ENCODE assay signal across 9 mouse cellular contexts in genomic region chr9:99662406-99662805, GRCm38 (mm10). TPM values are rescaled to one million over a fixed set of nuclear protein-coding genes. Genes with fewer than 3 reads are reported as not detected.
DNase-seq lines count a peak whose midpoint lies in the region; ATAC-seq and TF ChIP-seq lines count a peak whose summit lies in the region.
"Had no signal": no experiment of that assay in that cellular context is flagged by ENCODE, and none has a peak within 500 bp of the region (broad histone marks: within the 10 kb centered on the region; RNA-seq: fewer than 3 reads in every experiment).

No protein-coding gene starts in this region.

- H3K4me2 ChIP-seq in forebrain, embryonic 15.5 days (replicated peaks), result no peak overlapping the region
- H3K4me2 ChIP-seq in hindbrain, embryonic 11.5 days (replicated peaks; ENCODE audit: low read depth, low read length), result no peak overlapping the region

- ATAC-seq in cerebellum, adult (ENCODE audit: insufficient number of reproducible peaks, low FRiP score, low TSS enrichment), result no peak
- peak; percentile 66 for ATAC-seq in forebrain, embryonic 15.5 days (replicated peaks)
- ATAC-seq in hindbrain, embryonic 11.5 days (ENCODE audit: low FRiP score), result 0 out of 2 replicates have a peak, but pooled peaks have one; percentile 12
- peak; percentile 92 for ATAC-seq in megakaryocyte progenitor cell, adult 5-6 weeks (replicated peaks; ENCODE audit: poor library complexity)

- no peak overlapping the region for H3K9ac ChIP-seq in forebrain, embryonic 15.5 days (replicated peaks)
- no peak overlapping the region for H3K9ac ChIP-seq in hindbrain, embryonic 11.5 days (ENCODE audit: low read depth, low read length)

- TF ChIP-seq POLR2A in small intestine, adult 2 months (IDR thresholded peaks at IDR 0.05; ENCODE audit: low read depth, low read length), result no peak

- no peak overlapping the region for H3K4me3 ChIP-seq in forebrain, embryonic 15.5 days
- H3K4me3 ChIP-seq in hindbrain, embryonic 11.5 days (ENCODE audit: low read depth, low read length), result no peak overlapping the region
- H3K4me3 ChIP-seq in small intestine, adult 2 months (ENCODE audit: low read depth, low read length), result no peak overlapping the region

- H3K27me3 ChIP-seq in forebrain, embryonic 15.5 days, result no peaks in the 10 kb centered on the region
- H3K27me3 ChIP-seq in hindbrain, embryonic 11.5 days (ENCODE audit: control insufficient read depth, insufficient read depth, low read length), result no peaks in the 10 kb centered on the region
- H3K27me3 ChIP-seq in small intestine, adult 2 months (ENCODE audit: control insufficient read depth, insufficient read depth, low read length), result no peaks in the 10 kb centered on the region

- H3K9me3 ChIP-seq in forebrain, embryonic 15.5 days, result no peaks in the 10 kb centered on the region
- H3K9me3 ChIP-seq in hindbrain, embryonic 11.5 days (ENCODE audit: control insufficient read depth, low read length), result no peaks in the 10 kb centered on the region

- H3K36me3 ChIP-seq in forebrain, embryonic 15.5 days, result peaks cover 8% of the 10 kb centered on the region; the same call in 1 of the 2 replicates
- no peaks in the 10 kb centered on the region for H3K36me3 ChIP-seq in hindbrain, embryonic 11.5 days (ENCODE audit: control insufficient read depth, insufficient read depth, low read length)
- no peaks in the 10 kb centered on the region for H3K36me3 ChIP-seq in small intestine, adult 2 months (ENCODE audit: control insufficient read depth, insufficient read depth, low read length)

- peak; percentile 94; the same call in 1 of the 2 replicates for TF ChIP-seq CTCF in small intestine, adult 2 months (IDR thresholded peaks at IDR 0.05; ENCODE audit: extremely low read depth, insufficient read length, insufficient replicate concordance, low read depth, low read length)

- no peaks in the 10 kb centered on the region for H3K4me1 ChIP-seq in forebrain, embryonic 15.5 days
- H3K4me1 ChIP-seq in hindbrain, embryonic 11.5 days (replicated peaks; ENCODE audit: control insufficient read depth, insufficient read depth, low read length), result no peaks in the 10 kb centered on the region
- no peaks in the 10 kb centered on the region for H3K4me1 ChIP-seq in small intestine, adult 2 months (ENCODE audit: control insufficient read depth, insufficient read depth, insufficient read length, low read length)

- 29% methylated on average over 7 of the region's 7 CpGs for WGBS in forebrain, embryonic 15.5 days
- 28% methylated on average over 7 of the region's 7 CpGs for WGBS in hindbrain, embryonic 11.5 days
- WGBS in small intestine, adult 2 months, result 19% methylated on average over 7 of the region's 7 CpGs

- DNase-seq in cerebellum, adult 11 months, result peak; percentile 38
- DNase-seq in c-Kit-positive CD71-negative TER-119-negative erythroid progenitor cells, embryonic 14.5 days (ENCODE audit: low read depth), result peak; percentile 56
- peak; percentile 89 for DNase-seq in hindbrain, embryonic 11.5 days (ENCODE audit: low spot score)
- peak; percentile 54 to 79 for DNase-seq in layer of hippocampus, postnatal 25 days (ENCODE audit: extremely low spot score in 1 of 2, low spot score in 1 of 2)

- H3K27ac ChIP-seq in forebrain, embryonic 15.5 days (replicated peaks), result no peak overlapping the region
- H3K27ac ChIP-seq in hindbrain, embryonic 11.5 days (ENCODE audit: low read depth, low read length), result no peak overlapping the region
- no peak overlapping the region for H3K27ac ChIP-seq in small intestine, adult 2 months (ENCODE audit: insufficient read depth, low read depth, low read length)

RNA-seq across cellular contexts. Expression of gene Dzip1l, which starts 33.1 kb away (rescaled TPM):
- polyA plus RNA-seq in forebrain, embryonic 15.5 days (2015; fragmentation: Nextera tagmentation; extraction: Ambion mirVana), result 13.3 TPM in 2 replicates
- 12.0 and 14.5 TPM in 2 replicates for polyA plus RNA-seq in hindbrain, embryonic 11.5 days (2014; fragmentation: Nextera tagmentation; extraction: Ambion mirVana)
- 10 to 100 TPM; 22.6 to 25.3 TPM for total RNA-seq in layer of hippocampus, postnatal 25 days (2021)
- total RNA-seq in megakaryocyte progenitor cell, adult 5-6 weeks (2015), result not detected in 2 replicates
- not detected in 2 replicates for total RNA-seq in megakaryocyte progenitor cell, adult 5-6 weeks (2017)
- polyA plus RNA-seq in small intestine, adult 2 months (2012; rRNA removed), result 1.2 and 1.4 TPM in 2 replicates
- total RNA-seq: neutrophil, adult 5-6 weeks had no signal

RNA-seq across cellular contexts. Expression of gene A4gnt, which starts 50.1 kb away (rescaled TPM):
- polyA plus RNA-seq in forebrain, embryonic 15.5 days (2015; fragmentation: Nextera tagmentation; extraction: Ambion mirVana), result not detected in 2 replicates
- polyA plus RNA-seq in hindbrain, embryonic 11.5 days (2014; fragmentation: Nextera tagmentation; extraction: Ambion mirVana), result not detected in 2 replicates
- not detected for total RNA-seq in layer of hippocampus, postnatal 25 days (2021)
- not detected in 2 replicates for total RNA-seq in megakaryocyte progenitor cell, adult 5-6 weeks (2015)
- total RNA-seq in megakaryocyte progenitor cell, adult 5-6 weeks (2017), result not detected in 2 replicates
- 1.1 and 8.7 TPM in 2 replicates for polyA plus RNA-seq in small intestine, adult 2 months (2012; rRNA removed)
- total RNA-seq: neutrophil, adult 5-6 weeks had no signal

RNA-seq across cellular contexts. Expression of gene Cldn18, which starts 54.7 kb away (rescaled TPM):
- not detected in 2 replicates for polyA plus RNA-seq in forebrain, embryonic 15.5 days (2015; fragmentation: Nextera tagmentation; extraction: Ambion mirVana)
- not detected in 2 replicates for polyA plus RNA-seq in hindbrain, embryonic 11.5 days (2014; fragmentation: Nextera tagmentation; extraction: Ambion mirVana)
- total RNA-seq in layer of hippocampus, postnatal 25 days (2021), result not detected
- total RNA-seq in megakaryocyte progenitor cell, adult 5-6 weeks (2015), result not detected in 2 replicates
- total RNA-seq in megakaryocyte progenitor cell, adult 5-6 weeks (2017), result not detected in 2 replicates
- polyA plus RNA-seq in small intestine, adult 2 months (2012; rRNA removed), result 0.29 and 133 TPM in 2 replicates
- total RNA-seq: neutrophil, adult 5-6 weeks had no signal

Comparison
In these comparisons a context has a peak if more than half of its experiments do, and no peak if none do; other contexts are left out.
1. DNase-seq: peak in every context shown above with its lines; median percentile 89 in hindbrain, embryonic 11.5 days; 66 in layer of hippocampus, postnatal 25 days; 56 in c-Kit-positive CD71-negative TER-119-negative erythroid progenitor cells, embryonic 14.5 days; 38 in cerebellum, adult 11 months.